Mouse (Mus musculus): Measurements from ENCODE around the gene Mms22l.
"Not testable (repeated sequence)": the region's sequence is repeated elsewhere in the genome, so short reads cannot be mapped to it uniquely, and the experiment has no call there.

Gene Mms22l

DNA sequence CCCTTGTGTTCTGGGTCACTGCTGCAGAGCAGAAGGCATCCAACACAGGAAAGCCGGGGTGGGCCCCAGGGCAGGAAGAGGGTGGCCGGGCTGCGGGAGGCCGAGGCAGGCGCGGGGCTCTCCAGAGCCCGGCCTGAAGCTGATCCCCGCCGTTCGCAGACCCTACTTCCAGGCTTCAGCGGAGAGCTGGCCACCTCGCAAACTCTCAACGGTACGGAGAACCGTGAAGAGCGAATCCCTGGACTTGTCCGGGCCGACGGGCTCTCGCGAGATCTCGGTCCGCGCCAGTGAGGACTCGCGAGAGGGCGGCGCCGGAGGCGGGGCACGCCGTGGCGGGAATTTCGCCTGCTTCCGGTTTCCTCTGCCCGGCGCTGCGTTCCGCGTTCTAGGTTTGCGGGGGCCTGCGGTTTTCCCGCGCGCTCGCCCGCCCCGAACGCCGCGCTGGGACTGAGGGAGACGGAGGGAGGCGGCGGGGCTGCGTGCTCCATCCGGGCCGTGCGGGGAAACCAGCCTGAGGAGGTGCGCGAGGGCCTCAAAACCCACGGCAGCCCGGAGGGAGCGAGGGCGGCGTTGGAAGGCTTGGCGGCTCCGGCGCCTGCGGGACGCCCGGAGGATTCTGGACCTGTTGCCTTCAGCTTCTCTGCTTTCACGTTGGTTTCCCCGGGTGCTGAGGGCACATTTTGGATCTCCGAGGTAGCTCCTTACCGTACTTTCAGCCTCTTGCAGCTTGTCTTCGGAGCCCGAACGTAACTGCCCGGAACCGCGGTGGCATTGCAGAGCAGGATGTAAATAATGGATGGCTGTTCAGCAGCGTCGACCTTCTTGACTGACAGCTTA lies at the start of gene Mms22l:
Gene Mms22l (plus strand): TSS at position 336 of the 837 bp plus-strand sequence.
- DNase-seq (ENCODE audit: low spot score in 2 of 2) = peak; percentile 86

DNA sequence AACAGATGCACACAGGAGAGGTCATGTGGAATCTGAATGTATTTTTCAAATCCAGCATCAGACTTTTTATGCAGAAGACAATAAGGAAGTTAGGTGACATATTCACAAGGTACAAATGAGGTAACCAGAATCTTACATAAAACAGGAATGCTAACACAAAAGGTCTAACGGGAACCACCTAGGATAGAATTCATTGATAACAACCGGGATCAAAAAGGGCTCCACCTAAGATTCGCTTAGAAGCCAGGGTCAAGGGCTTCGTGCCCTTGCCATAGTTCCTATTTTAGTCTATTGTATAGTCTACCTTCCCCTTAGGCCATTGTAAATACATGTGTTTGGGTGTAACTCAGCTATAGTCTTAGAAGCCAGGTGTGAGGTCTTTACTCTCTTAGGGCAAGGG lies 12.2 kb upstream of the Mms22l start:
- DNase-seq (ENCODE audit: low spot score in 2 of 2) = not testable (repeated sequence)

DNA sequence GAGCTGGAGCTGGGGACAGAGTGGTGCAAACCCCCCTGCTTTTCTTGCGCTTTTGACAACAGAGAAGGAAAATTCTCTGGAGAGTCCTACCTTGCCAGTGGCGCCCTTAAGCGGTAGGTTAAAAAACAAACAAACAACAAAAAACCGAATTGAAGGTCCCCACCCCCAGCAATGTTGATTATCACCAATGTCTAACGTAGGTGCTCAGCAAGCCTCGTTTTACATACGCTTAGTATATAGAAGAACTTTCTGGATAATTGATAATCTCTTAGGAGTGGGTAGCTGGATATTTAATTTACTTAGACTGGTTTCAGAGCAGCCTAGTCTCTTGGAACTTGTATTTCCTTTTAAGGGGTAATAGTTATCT lies 685 bp downstream of the Mms22l start:
- DNase-seq (ENCODE audit: low spot score in 2 of 2) = no peak

DNA sequence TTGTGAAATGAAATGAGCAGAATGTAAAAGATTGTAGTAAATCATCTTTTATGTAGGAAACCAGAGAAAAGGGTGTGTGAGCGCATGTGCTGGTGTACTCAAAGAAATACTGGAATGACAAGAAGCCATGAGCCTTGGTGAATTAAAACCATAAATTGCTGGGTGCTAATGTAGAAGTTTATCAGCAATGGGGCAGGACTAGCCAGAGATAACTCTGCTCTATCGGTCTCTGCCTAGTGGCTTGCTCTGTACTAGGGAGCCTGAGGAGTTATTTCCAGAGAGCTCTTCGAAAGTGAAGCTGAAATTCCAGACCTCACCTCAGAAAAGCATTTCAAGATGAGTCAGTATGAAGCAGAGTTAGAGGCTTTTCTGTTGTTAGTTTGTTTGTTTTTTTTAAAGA lies 12.9 kb downstream of the Mms22l start:
- DNase-seq (ENCODE audit: low spot score in 2 of 2) = no peak

DNA sequence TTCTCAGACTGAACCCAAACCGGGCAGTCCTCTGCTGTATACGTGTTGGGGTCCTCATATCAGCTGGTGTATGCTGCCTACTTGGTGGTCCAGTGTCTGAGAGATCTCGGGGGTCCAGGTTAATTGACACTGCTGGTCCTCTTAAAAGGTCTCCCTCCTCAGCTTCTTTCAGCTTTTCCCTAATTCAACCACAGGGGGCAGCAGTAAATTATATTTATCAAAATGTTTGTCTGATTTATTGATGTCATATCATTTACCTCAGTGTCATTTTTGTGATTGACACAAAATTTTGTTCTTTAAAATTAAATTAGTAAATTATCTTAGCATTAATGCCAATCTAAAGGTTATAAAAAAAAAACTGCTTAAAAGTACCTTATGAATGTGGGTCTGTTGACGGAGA lies 40.7 kb downstream of the Mms22l start:
- no peak for DNase-seq (ENCODE audit: low spot score in 2 of 2)

DNA sequence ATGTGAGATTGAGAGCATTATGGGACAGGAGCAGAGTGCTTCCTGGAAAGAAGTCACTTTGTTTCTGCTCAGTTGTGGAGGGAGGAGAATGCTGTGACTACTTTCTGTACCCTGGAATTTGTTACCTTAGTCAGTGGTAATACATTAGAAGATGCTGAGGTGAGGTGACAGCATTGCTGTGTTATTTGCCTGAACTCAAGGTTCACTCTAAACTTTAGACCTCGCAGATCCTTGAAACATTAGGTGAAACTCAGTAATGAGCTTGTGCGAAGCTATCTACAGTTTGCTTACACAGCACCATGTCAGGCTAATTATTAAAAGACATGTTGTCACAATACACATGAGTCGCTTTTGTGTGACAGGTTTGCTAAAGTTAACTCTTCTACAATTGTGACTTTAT lies 47.2 kb downstream of the Mms22l start:
- DNase-seq (ENCODE audit: low spot score in 2 of 2) = no peak

DNA sequence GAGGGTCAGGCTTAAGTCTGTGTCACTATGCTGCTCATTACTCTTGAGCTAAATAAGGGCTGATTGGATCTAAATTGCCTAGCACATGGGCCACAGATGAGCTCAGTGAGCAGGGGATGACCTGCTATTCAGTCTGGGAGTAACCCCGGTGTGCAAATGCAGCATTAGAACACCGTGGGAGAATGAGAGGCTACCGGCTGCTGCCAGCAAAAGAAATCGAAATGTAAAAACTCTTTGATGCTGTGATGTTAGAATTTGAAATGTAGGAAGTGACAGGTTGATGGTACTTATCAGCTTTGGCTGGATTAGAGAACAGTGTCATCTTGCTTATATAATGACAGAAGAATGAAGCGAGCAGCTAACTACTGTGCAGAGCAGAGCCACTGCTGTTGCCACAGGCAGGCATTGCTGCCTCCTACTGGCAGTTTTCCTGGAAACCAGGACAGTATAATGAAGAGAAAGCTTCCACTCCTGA lies 48.5 kb downstream of the Mms22l start:
- DNase-seq (ENCODE audit: low spot score in 2 of 2) = peak; percentile 61 to 77

DNA sequence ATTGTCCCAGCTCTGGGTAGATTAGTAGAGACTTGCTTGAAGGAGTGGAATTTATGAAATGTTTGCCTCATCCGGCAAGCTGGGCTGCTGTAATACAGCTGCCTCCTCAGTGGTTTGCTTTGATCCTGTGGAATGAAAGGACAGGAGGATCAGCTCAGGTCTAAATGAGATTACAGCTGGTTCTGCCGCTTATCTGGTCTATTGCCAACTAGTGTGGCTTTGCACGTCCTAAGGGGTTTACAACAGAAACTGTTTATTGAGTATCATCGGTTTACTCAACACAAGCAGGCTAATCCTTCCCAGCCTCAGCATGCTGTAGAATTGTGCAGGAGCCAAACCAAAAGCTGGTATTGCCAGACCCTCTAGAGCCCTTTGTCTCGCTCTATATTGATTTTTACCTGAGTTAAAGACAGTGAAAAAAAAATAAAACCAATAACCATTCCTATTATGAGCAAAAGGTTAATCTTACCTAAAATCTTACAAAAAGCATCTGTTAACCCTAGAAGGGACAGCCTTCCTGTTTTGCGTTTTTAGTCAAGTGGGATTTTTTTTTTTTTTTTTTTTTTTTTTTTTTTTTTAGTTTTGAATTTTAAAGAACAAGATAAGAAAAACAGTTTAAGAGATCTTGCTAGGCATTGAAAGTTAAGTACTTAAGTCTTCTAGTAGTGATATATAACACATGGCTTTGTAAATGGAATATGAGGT lies 60.0 kb downstream of the Mms22l start:
- no peak for DNase-seq (ENCODE audit: low spot score in 2 of 2)

DNA sequence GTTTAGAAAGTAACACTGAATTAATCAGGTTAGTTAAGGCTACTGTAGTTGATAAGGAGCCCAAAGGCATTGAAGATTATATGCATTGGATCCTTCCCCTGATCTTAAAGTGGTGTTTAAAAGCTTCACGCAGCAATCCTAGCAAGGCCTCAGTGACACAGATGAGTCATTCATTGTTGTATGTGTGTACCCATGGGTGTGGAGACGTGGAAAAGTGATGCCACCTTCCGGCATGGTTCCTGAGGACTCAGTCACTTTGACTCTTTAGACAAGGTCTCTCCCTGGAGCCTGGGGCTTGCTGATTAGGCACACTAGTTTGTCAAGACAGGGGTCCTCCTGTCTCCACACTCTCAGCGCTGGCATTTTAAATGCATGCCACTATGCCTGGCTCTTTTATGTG lies 60.9 kb downstream of the Mms22l start:
- no peak for DNase-seq (ENCODE audit: low spot score in 2 of 2)

DNA sequence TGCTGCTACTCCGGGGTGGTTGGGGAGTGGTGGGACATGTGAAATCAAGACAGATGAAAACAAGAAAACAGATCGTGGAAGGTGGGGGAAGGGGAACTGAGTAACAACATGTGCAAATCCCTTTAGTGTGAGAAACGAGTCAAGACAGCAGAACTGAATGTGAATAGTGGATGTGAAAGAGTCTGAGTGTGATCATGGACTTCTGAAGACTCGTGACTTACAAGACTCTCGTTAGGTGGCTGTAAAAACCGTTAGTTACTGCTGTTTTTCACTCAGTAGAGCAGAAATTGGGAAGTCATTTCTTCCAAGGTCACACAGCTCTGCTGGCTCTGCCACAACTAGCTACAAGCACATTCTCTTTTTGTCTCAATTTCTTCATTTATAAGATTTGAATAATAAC lies 71.8 kb downstream of the Mms22l start:
- no peak for DNase-seq (ENCODE audit: low spot score in 2 of 2)

DNA sequence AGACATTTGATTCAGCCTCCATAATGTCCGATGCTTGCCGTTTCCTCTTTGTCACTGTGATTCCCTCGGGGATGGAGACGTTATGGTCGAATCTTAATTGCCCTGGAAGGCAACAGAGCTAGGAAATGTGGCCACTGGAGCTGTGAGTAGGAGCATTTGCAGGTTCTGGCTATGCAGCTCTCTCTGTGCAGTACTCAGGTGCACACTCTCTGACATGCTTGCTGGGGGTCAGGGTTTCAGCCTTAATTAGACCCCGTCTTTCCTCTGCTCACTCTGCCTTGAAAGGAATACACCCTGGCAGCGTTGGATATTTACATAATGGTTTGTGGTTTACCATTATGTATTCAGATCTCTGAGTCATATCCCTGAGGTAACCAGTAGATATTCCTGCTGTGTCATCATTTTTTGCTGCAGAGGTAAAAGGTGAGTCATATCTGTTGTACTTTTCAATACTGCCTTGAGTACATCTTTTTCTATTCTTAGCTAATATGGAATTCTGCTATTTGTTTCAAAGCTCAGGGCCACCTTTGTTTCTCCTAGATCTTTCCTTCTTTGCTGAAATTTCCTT lies 72.8 kb downstream of the Mms22l start:
- DNase-seq (ENCODE audit: low spot score in 2 of 2) = no peak

DNA sequence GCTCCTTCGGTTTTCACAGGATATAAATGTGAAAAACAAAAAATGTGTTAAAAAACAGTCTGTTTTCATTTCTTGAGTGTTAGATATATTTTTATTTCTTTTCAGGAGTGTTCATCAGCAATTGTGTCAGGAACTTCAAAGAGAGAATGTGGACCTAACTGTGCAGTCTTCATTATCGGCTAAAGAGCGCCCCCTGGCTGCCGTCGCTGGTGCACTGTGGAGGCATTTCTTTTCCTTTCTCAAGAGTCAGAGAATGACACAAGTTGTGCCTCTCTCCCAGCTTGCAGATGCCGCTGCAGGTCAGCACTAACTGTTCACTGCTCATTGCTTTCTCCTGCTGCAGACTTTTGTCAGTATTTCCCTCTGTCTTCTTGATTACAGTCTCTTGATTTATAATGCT lies 78.0 kb downstream of the Mms22l start:
- DNase-seq (ENCODE audit: low spot score in 2 of 2) = peak; percentile 75 to 80

DNA sequence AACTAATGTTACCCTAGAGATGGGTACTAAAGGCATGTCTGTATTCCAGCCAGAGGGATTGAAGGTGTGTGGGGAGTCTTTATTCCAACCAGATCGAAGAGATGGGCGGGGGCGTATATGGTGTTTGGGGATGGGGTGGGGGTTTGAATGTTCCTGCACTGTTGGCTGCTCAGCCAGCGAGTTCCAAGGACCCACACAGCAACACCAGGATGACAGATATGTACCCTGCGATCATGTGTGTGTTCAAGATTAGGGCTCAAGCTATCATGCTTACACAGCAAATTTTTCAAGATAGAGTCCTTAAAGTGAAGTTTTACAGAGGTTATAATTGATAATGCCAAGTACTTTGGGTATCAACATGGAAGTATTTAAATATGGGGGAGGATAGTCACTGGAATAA lies 81.3 kb downstream of the Mms22l start:
- DNase-seq (ENCODE audit: low spot score in 2 of 2) = no peak

DNA sequence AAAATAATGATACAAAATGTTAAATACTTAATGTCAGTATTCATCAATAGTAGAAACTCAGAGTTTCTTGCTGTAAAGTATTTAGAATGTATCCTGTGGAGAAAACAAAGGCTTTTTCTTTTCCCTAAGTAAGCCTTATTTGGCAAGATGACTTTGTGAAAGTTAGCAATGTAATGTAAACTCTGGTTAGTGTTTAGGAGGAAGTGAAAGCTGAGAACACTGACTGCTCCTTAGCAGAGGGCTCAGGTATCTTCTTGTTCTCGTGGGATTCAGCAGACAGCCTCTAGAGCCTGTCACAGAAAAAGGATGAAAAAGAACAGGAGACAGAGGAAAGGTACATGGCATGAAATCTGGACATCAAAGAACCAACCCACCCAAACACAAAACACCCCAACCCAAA lies 86.0 kb downstream of the Mms22l start:
- no peak for DNase-seq (ENCODE audit: low spot score in 2 of 2)

DNA sequence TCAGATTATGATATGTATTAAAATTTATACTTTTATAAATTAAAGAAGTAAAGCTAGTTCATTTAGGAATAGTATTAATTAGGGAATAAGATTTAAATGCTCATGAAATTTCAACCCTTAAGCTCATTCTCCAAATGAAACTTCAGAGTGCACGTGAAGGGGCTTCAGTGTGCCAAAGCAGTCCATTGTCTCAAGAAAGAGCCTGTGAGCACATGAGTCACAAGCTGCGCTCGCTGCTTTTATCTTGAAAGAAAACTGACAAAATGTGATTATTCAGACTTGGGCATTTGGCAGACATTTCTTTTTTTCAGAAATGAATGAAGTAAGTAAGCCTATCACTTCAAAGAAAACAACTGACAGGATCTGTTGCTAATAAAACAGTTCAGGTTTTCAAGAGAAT lies 87.7 kb downstream of the Mms22l start:
- DNase-seq (ENCODE audit: low spot score in 2 of 2) = no peak

DNA sequence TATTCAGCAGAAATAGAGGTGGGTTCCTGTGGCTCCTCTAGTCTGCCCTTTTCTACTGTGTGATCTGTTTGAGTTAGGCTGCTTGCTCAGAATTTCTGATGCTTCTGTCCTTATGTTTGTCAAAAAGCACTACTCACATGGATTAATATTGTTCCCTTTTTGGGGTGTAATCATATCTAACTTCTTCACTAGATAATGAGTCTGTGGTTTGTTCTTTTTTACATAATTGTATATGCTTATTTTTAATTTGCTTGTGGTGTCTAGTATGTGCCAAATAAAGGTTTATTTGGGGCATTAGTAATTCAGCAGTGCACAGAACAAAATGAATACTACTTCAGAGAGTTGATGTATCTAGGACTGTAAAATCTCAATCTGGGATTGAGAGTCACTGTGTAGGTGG lies 98.6 kb downstream of the Mms22l start:
- no peak for DNase-seq (ENCODE audit: low spot score in 2 of 2)

DNA sequence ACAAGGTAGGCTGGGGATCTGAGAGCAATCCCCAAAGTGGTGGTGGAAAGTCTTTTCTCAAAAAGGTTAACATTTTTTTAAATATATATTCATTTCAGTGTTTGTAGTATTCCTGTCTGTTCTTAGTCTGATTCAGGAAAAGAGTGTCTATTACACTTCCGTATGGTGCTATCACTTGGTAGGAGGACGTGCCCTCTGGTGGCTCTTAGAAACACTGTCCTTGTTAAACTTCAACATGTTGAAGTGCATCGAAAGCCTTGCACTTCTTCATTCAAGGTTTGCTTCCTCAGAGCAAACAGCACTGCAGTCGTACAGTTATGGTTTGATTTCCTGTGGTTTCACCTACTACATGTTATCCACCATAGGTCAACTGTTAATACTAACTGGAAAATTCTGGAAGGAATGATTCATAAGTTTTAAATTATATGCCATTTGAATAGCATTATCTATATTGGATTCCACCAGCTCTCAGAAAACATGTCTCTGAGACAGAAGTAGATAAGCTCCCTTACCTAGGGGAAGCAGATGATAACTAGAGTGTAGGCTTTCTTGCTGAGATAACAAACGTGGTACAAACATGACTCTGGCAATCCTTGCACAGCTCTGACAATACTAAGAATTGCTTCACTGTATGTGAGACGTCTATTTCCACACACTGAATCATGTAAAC lies 100.8 kb downstream of the Mms22l start:
- no peak for DNase-seq (ENCODE audit: low spot score in 2 of 2)

DNA sequence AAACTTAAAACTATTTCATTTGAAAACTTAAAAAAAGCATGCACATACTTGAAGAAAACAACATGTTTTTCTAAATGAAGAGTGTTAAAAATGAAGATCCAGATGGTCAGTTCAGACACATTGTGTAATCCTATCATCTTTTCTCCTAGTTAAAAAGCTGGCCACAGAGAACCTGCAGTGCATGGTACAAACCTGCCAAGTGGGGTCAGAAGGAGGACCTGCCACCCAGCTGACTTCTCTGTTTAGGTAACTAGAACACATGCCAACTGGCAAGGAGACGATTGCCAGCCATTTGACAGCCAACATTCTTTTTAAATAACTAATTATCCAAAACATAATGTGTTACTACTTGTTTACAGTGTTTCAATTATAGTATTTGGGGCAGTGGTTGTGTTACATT lies 102.4 kb downstream of the Mms22l start:
- DNase-seq (ENCODE audit: low spot score in 2 of 2) = no peak

DNA sequence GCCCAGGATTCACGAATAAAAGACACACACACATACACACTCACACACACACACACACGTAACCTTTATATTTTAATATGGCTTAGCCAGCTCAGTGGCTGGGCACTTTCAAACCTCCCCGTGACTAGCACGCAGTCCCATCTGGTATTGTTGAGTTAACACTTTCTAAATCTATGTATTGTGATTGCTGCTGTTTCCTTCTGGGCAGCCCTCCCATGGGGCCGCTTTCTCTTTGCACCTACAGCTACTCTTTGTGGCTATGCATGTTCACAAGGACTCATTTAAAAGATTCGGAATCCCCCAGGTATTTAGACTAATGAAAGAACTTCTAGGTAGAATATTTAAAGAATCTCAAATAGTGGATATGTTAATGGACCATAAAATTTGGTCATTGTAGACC lies 105.5 kb downstream of the Mms22l start:
- no peak for DNase-seq (ENCODE audit: low spot score in 2 of 2)

DNA sequence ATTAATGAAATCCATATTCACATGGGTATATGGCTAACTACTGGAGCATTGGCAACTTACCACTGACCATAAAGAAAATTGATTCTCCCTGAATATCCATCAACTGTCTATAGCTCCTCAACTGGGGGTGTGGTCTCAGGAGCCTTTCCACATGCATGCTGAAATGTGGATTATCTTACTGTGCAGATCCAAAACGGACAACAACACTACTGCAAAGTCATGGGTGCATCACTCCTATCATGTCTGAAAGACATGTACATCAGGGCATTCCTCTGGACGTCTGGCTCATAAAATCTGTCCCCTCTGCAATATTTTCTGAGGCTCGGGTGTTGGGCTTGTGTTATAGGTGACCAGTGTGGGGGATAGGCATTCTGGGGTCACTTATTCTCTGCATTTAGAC lies 112.8 kb downstream of the Mms22l start:
- DNase-seq (ENCODE audit: low spot score in 2 of 2) = no peak

DNA sequence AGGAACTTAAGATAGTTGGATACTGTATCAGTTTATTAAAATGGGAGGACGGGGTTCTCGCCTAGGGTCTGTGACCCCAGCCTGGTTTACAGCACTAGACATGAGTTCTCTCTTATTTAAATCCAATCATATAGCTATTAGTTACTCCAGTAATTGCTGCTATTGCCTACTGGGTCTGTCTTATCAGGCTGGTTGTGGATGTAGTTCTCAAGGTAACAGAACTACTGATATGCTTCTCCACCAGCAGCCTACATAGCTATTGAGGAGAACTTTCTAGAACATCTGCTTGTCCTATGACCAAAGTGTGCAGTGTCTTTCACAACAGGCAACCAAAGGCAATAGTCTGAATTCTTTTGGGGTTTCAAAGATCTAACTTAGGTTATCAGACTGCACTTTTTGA lies 113.3 kb downstream of the Mms22l start:
- DNase-seq (ENCODE audit: low spot score in 2 of 2) = no peak

DNA sequence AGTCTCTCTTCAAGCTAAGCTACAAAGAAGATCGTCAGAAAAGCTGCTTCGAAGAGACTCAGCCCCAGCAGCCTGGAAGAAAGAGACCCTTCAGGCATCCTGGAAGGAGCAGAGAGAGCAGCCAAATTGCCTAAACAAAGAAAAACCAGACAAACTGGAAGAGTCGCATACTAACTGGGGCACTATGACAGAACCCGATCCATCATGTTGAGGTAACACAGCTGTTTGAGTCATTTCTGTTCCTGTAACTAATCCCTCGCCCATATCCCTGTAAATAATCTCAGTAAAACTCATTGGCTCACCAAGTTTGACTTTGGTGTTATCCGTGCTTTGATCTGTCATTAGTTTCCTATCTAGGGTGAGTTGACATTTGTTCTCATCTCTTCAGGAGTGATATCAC lies 123.8 kb downstream of the Mms22l start:
- no peak for DNase-seq (ENCODE audit: low spot score in 2 of 2)
